Mouse (Mus musculus): ENCODE measurements around the gene Pou2f1.
A peak's percentile ranks its signal among the peaks of the same experiment; 100 is the strongest.

Gene Pou2f1

DNA sequence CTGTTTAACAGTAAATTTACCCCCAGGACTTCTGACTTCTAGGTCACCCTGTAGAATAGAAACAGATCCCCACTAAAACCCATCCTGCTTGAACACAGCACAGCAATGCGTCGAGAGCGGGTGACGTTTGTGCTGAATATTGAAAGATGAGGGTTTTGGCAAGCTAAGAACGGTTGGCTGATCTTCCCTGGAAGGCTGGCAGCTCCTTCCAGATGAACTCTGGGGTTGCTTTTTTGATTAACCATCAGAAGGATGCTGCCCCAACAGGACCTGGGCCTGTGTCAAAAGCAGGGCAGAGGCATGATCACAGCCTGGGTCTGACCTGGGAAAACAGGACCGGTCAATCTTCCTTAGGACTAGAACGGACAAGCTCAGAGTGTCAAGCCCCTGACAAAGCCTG is 160.3 kb downstream of the Pou2f1 start:
- no peak for DNase-seq

DNA sequence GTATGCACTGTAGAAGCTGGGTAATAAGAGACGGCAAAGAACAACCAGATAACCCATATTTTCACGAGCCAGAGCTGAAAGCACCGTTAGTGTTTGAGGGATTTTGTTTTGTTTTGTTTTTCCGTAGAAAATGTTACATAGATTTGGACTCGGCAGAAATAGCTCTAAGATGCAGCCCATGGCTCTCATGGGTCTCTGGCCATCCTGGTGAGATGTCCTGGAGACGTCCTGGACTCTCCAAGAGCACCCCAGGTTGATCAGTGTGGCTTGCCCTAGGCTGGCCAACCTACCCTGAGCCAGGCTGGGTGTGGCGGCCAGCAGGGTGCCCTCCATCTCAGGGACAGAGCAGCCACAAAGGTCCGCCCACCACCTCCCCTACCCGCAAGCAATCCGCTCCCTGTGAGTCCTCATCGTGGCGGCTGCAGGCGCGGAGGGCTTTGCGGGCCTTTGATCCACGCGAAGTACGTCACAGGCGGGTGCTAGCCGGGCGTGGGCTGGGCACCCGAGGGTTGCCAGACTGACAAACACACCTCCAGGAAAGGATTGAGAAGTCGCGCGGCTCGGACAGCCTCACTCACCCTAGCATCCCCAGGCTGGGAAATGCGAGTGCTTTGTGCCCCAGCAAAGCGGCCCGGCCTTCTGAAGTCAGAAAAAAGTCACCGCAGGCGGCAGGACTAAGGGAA is 161.8 kb downstream of the Pou2f1 start:
- peak; percentile 66 for DNase-seq

DNA sequence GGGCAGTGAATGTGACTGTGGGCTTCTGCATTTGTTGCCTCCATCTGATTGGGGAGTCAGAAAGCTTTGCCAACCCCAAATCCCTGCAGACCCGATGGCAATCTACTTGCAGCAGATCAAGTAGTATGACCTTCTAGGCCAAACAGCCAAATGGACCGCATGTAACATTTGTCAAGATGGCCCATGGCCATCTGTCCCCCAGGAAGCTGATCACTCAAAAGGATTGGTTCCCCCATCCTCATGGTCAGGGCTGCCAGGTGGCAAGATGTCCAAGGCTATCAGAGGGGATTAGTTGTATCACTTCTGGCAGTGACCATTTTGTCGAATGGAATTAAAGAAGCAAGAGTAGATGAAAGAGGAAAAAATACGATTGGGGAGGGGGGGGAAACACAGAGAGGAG is 163.3 kb downstream of the Pou2f1 start:
- DNase-seq, result no peak

DNA sequence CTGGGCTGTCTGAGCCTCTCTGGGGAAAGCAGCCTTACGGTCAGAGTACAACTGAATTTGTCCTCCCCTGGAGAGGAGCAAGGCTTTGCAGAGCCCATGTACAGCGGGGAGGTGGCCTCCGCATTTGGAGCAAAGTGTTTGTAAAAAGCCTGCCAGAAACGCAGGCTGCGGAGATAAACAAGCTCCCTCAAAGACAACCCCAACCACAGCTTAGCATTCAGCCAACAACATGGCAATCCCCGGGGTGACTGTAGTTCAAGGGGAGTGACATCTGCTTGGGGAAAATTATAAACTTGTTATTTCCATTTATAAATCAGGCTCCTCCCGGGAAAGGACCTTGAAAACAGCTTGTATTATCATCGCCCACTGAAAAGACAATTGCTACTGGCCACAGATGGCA is 164.9 kb downstream of the Pou2f1 start:
- peak; percentile 53 for DNase-seq

DNA sequence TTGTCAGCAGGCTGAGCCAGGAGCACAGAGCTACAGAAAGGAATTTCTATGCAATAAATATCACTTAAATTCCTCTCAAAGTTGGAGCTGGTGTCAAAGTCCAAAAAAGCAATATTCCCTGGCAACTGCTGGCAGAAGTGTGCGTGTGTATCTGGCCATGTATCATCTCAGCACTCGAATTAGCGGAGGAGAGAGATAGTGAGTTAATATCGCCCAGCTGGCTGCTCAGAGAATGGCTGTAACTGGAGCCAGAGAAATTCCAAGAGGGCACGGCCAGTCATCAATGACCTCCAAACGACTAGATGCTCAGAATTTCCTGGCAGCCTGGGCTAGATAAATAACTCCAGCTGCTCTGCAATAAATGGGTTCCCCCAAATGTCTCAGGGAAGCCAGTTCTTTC is 166.0 kb downstream of the Pou2f1 start:
- no peak for DNase-seq

DNA sequence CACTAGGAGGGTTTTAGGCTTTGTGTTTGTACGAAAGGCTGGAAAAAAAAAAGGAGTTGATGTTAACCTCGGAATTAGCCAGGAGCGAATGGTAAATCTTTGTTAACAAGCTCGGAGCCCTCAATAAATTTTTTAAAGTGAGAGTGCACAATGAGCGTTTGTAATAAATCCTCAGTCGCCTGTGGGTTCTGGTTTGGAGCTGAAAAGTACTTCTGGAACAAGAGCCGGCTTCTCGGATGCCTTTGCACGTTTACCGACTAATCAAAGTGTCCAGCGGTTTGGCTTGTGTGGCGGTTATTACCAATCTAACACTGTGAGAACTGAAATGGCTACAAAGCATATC is 167.9 kb downstream of the Pou2f1 start:
- DNase-seq, result no peak

DNA sequence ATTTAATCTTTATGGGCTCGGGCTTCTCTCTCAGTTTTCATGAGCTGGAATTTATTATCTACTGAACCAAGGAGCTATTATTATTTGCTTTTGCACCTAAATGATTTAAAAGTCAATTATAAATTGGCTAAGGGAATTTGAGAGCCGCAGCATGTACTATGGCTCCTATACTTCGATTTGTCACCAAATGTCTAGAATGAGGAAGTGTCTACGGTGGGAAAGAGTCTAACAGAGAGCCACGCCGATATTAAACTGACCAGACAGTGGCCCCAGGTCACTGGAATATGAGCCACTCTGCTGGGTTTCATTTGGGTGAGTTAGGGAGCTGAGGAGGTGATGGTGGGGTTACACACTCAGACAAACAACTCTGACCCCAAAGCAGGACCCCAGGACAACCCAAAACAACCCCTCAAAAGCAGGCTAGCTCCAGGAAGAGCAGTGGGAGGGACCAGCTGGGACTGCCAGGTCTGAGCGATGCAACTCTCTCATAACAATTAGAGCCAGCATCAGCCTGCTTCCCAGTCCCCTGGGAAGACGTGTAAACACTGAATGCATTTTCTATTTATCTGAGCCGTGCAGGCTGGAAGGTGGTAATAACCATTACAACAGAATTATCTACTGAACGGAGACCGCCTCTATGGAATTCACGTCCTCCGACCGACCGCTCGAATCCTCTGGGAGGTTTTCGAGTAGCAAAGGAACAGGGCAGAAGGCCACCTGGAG is 168.4 kb downstream of the Pou2f1 start:
- DNase-seq, result no peak

DNA sequence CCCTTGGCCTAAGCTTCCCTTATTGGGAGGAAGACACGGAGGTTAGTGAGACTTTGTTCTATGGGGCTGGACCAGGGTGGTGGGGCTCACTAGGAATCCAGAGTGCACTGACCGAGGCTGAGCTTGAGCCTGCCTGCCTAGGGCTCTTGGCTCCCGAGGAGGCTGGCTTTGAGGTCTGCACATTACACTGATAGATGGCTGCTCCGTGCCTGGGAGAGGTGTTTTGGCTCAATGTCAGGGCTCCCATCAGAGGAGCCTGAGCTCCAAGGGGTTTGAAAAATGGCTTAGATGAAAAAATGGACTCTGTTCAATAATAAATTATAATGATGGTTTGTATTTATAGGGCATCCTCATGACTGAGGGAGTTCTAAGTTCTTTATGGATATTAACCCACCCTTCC is 169.2 kb downstream of the Pou2f1 start:
- no peak for DNase-seq

DNA sequence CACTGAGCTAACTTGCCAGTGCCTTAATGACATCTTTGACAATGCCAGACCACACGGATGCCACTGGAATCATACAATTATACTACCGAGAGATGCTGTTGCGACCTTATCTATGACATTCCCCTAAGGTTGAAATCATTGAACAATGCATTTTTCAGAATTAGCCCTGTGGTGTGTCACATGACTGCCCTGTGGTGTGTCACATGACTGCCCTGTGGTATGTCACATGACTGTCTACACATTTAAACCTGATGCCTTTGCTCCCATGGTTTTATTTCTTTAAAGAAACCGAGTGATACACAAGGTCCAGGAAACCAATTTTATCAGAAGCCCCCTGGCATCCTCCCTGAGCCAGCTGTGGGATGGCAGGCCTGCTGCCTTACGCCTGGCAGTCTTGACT is 172.6 kb downstream of the Pou2f1 start:
- no peak for DNase-seq

DNA sequence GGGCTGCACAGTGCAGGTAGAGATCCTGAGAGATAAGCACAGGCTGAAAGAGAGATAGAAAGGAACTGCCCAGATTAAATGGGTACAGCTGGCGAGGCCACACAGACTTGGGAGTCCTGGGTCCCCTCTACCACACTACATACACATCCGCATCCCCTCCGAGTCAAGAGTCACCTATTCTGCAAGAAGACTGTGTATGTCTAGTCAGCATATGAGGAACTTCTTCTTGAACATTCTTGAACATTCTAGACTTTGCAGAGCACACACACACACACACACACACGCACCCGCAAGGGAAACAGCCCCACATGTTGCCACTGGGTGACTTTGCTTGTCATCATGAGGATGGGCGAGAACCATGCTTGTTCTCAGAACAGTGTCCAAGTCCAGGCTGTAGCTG is 173.9 kb downstream of the Pou2f1 start:
- peak; percentile 54 for DNase-seq

DNA sequence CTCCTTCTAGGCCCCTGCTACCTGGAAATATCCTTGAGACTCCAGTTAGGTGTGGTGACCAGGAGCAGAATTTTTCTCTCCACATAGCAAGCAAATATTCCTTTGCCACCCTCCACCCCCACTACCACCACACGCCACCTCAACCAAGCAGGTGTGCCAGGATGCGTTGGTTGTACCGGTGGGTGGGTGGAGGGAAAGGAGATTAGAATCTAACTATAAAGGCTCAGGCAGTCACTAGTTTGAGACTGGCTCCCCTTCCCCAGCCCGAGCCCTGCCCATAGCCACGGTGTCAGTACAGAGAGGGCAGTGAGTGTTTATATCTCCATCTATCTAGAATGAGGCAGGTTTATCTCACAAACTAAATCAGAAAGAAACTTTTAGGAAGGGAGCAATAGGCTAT is 174.3 kb downstream of the Pou2f1 start:
- DNase-seq, result peak; percentile 71

DNA sequence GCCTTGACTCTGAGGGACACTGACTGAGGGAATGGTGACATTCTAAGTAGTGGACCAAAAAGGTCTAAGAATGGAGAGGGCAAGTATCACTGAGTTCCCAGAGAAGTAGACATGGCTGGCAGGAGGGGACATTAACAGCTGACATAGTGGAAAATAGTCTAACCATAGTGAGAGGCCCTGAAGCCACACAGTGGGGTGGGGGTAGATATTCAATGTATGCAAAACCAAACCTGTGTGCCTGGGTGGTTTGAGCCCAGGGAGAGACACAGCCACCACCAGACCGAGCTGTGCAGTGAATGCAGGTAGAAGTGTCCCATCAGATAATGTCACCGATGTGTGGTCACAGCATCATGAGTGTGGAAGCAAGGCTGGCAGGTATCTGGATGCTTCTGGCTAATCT is 180.4 kb downstream of the Pou2f1 start:
- DNase-seq, result no peak

DNA sequence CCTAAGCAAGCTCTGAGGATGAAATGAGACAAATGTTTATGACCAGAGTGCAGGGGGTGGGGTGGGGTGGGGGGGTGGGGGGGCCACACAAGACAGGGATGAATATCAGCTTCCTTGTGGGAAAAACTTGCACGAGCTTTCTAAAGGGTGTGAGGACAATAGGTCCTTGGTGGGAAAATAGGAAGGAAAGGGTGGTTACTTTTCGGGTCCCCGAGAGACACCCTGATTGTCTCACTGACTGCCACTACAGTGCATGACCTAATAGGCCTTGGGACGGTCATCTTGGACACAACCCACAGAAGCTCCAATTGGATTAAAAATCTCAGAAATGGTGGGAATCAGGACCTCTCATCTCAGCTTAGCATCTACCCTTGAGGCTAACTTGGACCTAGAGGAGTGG is 183.3 kb downstream of the Pou2f1 start:
- no peak for DNase-seq

DNA sequence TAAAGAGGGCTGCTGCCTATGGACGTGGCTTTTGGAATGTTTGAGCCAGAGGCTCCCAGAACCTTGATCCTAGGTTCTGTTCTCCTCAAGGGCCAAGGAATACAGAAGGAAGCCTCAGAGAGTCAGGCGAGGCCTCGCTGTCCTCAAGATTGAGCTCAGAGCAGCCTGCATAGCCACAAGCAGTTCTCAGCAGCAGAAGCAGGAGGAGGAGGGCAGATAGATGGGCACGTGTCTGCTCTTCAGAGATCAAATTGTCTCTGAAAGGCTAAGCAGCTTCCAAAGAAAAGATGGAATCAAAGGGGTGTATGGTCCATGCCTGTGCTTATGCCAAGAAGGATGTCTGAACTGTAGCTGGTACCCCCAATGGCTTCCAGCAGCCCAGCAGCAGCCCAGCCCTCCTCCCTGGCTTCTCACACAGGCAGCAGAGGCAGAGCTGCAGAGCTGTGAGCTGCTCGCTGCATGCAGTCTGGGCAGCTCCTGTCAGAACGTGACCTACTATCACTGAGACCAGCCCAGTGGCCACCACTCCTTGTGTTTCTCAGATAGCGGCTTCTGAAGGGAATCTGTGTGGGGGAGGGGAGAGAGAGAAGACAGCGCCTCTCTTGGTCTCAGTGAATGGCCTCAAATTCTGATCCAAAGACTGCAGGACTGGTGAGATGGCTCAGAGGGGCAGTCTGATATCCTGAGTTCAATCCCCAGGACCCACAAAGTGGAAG is 184.2 kb downstream of the Pou2f1 start:
- DNase-seq, result no peak

DNA sequence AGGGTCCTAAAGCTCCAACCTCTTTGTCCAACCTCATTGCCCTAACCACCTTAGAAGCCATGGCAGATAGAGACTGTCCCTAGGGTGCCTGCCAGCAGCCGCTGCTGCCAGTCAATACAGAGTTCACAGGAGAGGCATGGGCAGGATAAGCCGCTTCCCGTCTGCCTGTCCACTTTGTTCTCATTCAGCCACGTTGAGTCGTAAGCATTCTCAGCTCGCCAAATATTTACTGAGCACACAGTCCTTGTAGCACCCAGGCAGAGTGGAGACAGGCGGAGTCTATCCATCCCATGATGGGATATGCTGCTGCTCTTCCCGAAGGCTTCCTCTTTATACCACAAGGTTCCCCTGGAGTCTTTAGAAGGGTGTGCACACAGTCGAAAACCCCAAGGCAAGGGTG is 185.2 kb downstream of the Pou2f1 start:
- no peak for DNase-seq

DNA sequence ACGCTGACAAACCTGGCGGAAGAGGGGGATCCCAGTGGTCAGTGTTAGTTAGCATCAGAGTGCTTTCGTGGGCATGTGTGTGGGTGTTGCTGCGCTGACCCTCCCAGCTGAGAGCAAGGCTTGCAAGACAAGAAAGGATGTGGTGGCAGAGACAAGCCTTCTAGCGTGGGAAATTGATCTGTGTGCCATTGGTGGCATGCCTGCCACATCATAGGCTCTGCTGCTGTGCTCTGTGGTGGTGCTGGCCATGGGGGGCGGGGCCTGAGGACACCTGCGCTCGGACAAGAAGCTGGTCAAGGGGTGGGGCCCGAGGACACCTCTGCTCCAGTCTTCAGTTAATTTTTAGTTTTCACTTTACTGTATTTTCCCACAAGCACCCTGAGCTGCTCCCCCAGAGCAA is 186.1 kb downstream of the Pou2f1 start:
- peak; percentile 56 for DNase-seq
